Mouse (Mus musculus) heart, embryonic 10.5 days (tissue): ENCODE data around the gene Dnaaf2. TPM values are rescaled to one million over a fixed set of nuclear protein-coding genes. Genes with fewer than 3 reads are reported as not detected.

Experiments used
- DNase-seq: peaks from one replicate; pipeline ENCODE4 v3.0.0-alpha.2; 2017; ENCODE audit warnings: low spot score
- H3K27ac ChIP-seq: fragments of 300-500 bp; sonication (generic); 2 replicates; pipeline ENCODE4 v1.5.1; 2016; ENCODE audit warnings: mild to moderate bottlenecking
- H3K27me3 ChIP-seq: fragments of 300-500 bp; sonication (generic); 2 replicates; pipeline ENCODE4 v1.6.1; 2016; ENCODE audit warnings: mild to moderate bottlenecking; ENCODE audit not compliant: poor library complexity, insufficient read depth, severe bottlenecking
- H3K36me3 ChIP-seq: fragments of 300-500 bp; sonication (generic); 2 replicates; pipeline ENCODE4 v1.6.1; 2016; ENCODE audit warnings: mild to moderate bottlenecking, moderate library complexity
- H3K4me1 ChIP-seq: fragments of 300-500 bp; sonication (generic); 2 replicates; pipeline ENCODE4 v1.6.1; 2016; ENCODE audit warnings: mild to moderate bottlenecking
- H3K4me3 ChIP-seq: fragments of 300-500 bp; sonication (generic); 2 replicates; pipeline ENCODE4 v1.5.1; 2016; ENCODE audit warnings: mild to moderate bottlenecking, moderate library complexity
- H3K9me3 ChIP-seq: fragments of 300-500 bp; sonication (generic); 2 replicates; pipeline ENCODE4 v1.6.1; 2016; ENCODE audit warnings: mild to moderate bottlenecking, moderate library complexity
- WGBS: fragments of 180-500 bp; shearing (Covaris S2); methylation state at CpG from one replicate; pipeline ENCODE4 v1.1.7; 2016; 5-methylcytosine and 5-hydroxymethylcytosine counted together
- microRNA-seq: library from miRNA; unstranded; fragments of <30 nt; microRNA quantifications from one replicate; pipeline ENCODE4, GENCODE M21; 2017
- polyA plus RNA-seq: library from polyadenylated mRNA; unstranded; fragments of >200 nt; fragmentation: Nextera tagmentation; extraction: Ambion mirVana; gene quantifications from 2 replicates; pipeline ENCODE4 v1.2.1, GENCODE M21; 2016

Gene Dnaaf2
- polyA plus RNA-seq, 1 experiment from 2014 or later, result 13.0 TPM

- no peaks in the 10 kb centered on the region for H3K27me3 ChIP-seq
- no peaks in the 10 kb centered on the region for H3K4me1 ChIP-seq
- DNase-seq, result no peak
- 79% methylated on average over 13 of the region's 13 CpGs for WGBS
- H3K27ac ChIP-seq, result no peak overlapping the region
- no peak overlapping the region for H3K4me3 ChIP-seq
- no peaks in the 10 kb centered on the region for H3K36me3 ChIP-seq
- no peaks in the 10 kb centered on the region for H3K9me3 ChIP-seq
Measured at GRCm38 (mm10) chr12:69150049-69150448, 48.2 kb downstream of the Dnaaf2 start.

- no peak for DNase-seq
- 87% methylated on average over 5 of the region's 5 CpGs for WGBS
- H3K36me3 ChIP-seq, result no peaks in the 10 kb centered on the region
- H3K27ac ChIP-seq, result no peak overlapping the region
- H3K9me3 ChIP-seq, result no peaks in the 10 kb centered on the region
- no peak overlapping the region for H3K4me3 ChIP-seq
- H3K27me3 ChIP-seq, result no peaks in the 10 kb centered on the region
- no peaks in the 10 kb centered on the region for H3K4me1 ChIP-seq
Measured at GRCm38 (mm10) chr12:69147166-69147735, 51.0 kb downstream of the Dnaaf2 start.

- 73% methylated on average over 6 of the region's 6 CpGs for WGBS
- Histone ChIP-seq H3K4me1 (no peaks in the 10 kb centered on the region), H3K36me3 (no peaks in the 10 kb centered on the region), H3K27me3 (no peaks in the 10 kb centered on the region), H3K4me3 (no peak overlapping the region), H3K9me3 (no peaks in the 10 kb centered on the region), H3K27ac (no peak overlapping the region)
- DNase-seq, result no peak
Measured at GRCm38 (mm10) chr12:69143460-69143859, 54.8 kb downstream of the Dnaaf2 start.

- Histone ChIP-seq H3K4me3 (no peak overlapping the region), H3K36me3 (no peaks in the 10 kb centered on the region), H3K27me3 (no peaks in the 10 kb centered on the region), H3K27ac (no peak overlapping the region), H3K9me3 (no peaks in the 10 kb centered on the region), H3K4me1 (no peaks in the 10 kb centered on the region)
- no peak for DNase-seq
- WGBS, result 80% methylated on average over 7 of the region's 7 CpGs
Measured at GRCm38 (mm10) chr12:69139841-69140240, 58.4 kb downstream of the Dnaaf2 start.

GRCm38 (mm10) chr12:69139201-69139600 is 59.0 kb downstream of the Dnaaf2 start:
- H3K4me1 ChIP-seq, result no peaks in the 10 kb centered on the region
- H3K27me3 ChIP-seq, result no peaks in the 10 kb centered on the region
- WGBS, result 77% methylated on average over 3 of the region's 3 CpGs
- no peak for DNase-seq
- H3K27ac ChIP-seq, result no peak overlapping the region
- H3K4me3 ChIP-seq, result no peak overlapping the region
- no peaks in the 10 kb centered on the region for H3K9me3 ChIP-seq
- no peaks in the 10 kb centered on the region for H3K36me3 ChIP-seq

Small RNA genes lying within 50 kb of the gene (microRNA-seq; reads per million reads assigned to microRNA genes)
- gene Gm47287, result not detected
- gene Gm47295, result not detected

Other genes with a start within 250 kb of the Dnaaf2 start
- 1,118 and 1,148 TPM in 2 replicates for gene Rps29, start 39.2 kb downstream of the Dnaaf2 start, polyA plus RNA-seq
- 20.0 and 24.3 TPM in 2 replicates for gene Lrr1, start 29.6 kb downstream of the Dnaaf2 start, polyA plus RNA-seq
- 572 and 611 TPM in 2 replicates for gene Rpl36al, start 14.3 kb downstream of the Dnaaf2 start, polyA plus RNA-seq
- gene Mgat2, start 14.3 kb downstream of the Dnaaf2 start, polyA plus RNA-seq, result 43.2 and 49.6 TPM in 2 replicates
- 27.3 and 35.2 TPM in 2 replicates for gene Gm49383, start 1.3 kb downstream of the Dnaaf2 start, polyA plus RNA-seq
- 24.3 and 29.5 TPM in 2 replicates for gene Gm49384, start 5.8 kb upstream of the Dnaaf2 start, polyA plus RNA-seq
- 20.9 and 28.7 TPM in 2 replicates for gene Pole2, start 29.8 kb upstream of the Dnaaf2 start, polyA plus RNA-seq
- 3.5 and 7.3 TPM in 2 replicates for gene Klhdc1, start 42.7 kb upstream of the Dnaaf2 start, polyA plus RNA-seq
- gene Klhdc2, start 98.3 kb upstream of the Dnaaf2 start, polyA plus RNA-seq, result 142 and 162 TPM in 2 replicates
- 68.1 and 78.1 TPM in 2 replicates for gene Nemf, start 158.7 kb upstream of the Dnaaf2 start, polyA plus RNA-seq
- 37.1 and 50.4 TPM in 2 replicates for gene Arf6, start 173.7 kb upstream of the Dnaaf2 start, polyA plus RNA-seq
- gene Gm9887, start 174.0 kb upstream of the Dnaaf2 start, polyA plus RNA-seq, result 0.95 and 1.8 TPM in 2 replicates